Mouse (Mus musculus): ENCODE measurements around the gene Sccpdh. TPM values are rescaled to one million over a fixed set of nuclear protein-coding genes. Genes with fewer than 3 reads are reported as not detected.
"Not testable (repeated sequence)": the region's sequence is repeated elsewhere in the genome, so short reads cannot be mapped to it uniquely, and the experiment has no call there.

Gene Sccpdh
- polyA plus RNA-seq, 1 experiment from 2014 or later: 142 TPM

- peak; percentile 83; the same call in 1 of the 2 replicates for ATAC-seq (ENCODE audit: low FRiP score)
- Histone ChIP-seq H3K4me3 (peak overlapping the region; percentile 22; the same call in 1 of the 2 replicates), H3K4me1 (replicated peaks) (no peaks in the 10 kb centered on the region; the same call in 1 of the 2 replicates), H3K27me3 (no peaks in the 10 kb centered on the region), H3K36me3 (no peaks in the 10 kb centered on the region), H3K9me3 (no peaks in the 10 kb centered on the region), H3K4me2 (peak overlapping the region; percentile 50), H3K27ac (no peak overlapping the region), H3K9ac (peak overlapping the region; percentile 46; the same call in 1 of the 2 replicates)
- 65% methylated on average over 13 of the region's 13 CpGs for WGBS
Measured at GRCm38 (mm10) chr1:179645101-179645979, 22.7 kb upstream of the Sccpdh start.

GRCm38 (mm10) chr1:179645980-179646268 is 22.1 kb upstream of the Sccpdh start:
- H3K27me3 ChIP-seq: no peaks in the 10 kb centered on the region
- WGBS: 12% methylated on average over 4 of the region's 4 CpGs
- H3K4me3 ChIP-seq: peak overlapping the region; percentile 22; the same call in 1 of the 2 replicates
- peak; percentile 57; the same call in 1 of the 2 replicates for ATAC-seq (ENCODE audit: low FRiP score)
- no peaks in the 10 kb centered on the region; the same call in 1 of the 2 replicates for H3K4me1 ChIP-seq (replicated peaks)
- H3K4me2 ChIP-seq: peak overlapping the region; percentile 50
- no peaks in the 10 kb centered on the region for H3K36me3 ChIP-seq
- no peaks in the 10 kb centered on the region for H3K9me3 ChIP-seq
- H3K9ac ChIP-seq: peak overlapping the region; percentile 46; the same call in 1 of the 2 replicates
- no peak overlapping the region for H3K27ac ChIP-seq

GRCm38 (mm10) chr1:179648678-179649077 is 19.3 kb upstream of the Sccpdh start:
- H3K4me1 ChIP-seq (replicated peaks); H3K4me2 ChIP-seq; H3K27me3 ChIP-seq; H3K36me3 ChIP-seq; H3K9me3 ChIP-seq; H3K4me3 ChIP-seq; H3K9ac ChIP-seq; ATAC-seq (ENCODE audit: low FRiP score); H3K27ac ChIP-seq: not testable (repeated sequence)
- 68% methylated on average over 5 of the region's 5 CpGs for WGBS

GRCm38 (mm10) chr1:179649324-179649723 is 18.7 kb upstream of the Sccpdh start:
- Histone ChIP-seq H3K36me3 (no peaks in the 10 kb centered on the region), H3K27me3 (no peaks in the 10 kb centered on the region), H3K27ac (no peak overlapping the region), H3K4me1 (replicated peaks) (no peaks in the 10 kb centered on the region; the same call in 1 of the 2 replicates), H3K9ac (no peak overlapping the region), H3K4me3 (no peak overlapping the region), H3K4me2 (no peak overlapping the region), H3K9me3 (no peaks in the 10 kb centered on the region)
- 81% methylated on average over 3 of the region's 3 CpGs for WGBS
- no peak for ATAC-seq (ENCODE audit: low FRiP score)

- Histone ChIP-seq H3K4me1 (replicated peaks) (no peaks in the 10 kb centered on the region; the same call in 1 of the 2 replicates), H3K27ac (no peak overlapping the region), H3K4me2 (no peak overlapping the region), H3K27me3 (no peaks in the 10 kb centered on the region), H3K9me3 (no peaks in the 10 kb centered on the region), H3K4me3 (no peak overlapping the region), H3K36me3 (no peaks in the 10 kb centered on the region), H3K9ac (no peak overlapping the region)
- WGBS: 81% methylated on average over 4 of the region's 4 CpGs
- ATAC-seq (ENCODE audit: low FRiP score): no peak
Measured at GRCm38 (mm10) chr1:179650284-179650683, 17.7 kb upstream of the Sccpdh start.

GRCm38 (mm10) chr1:179651224-179651623 is 16.8 kb upstream of the Sccpdh start:
- no peak for ATAC-seq (ENCODE audit: low FRiP score)
- Histone ChIP-seq H3K4me1 (replicated peaks) (no peaks in the 10 kb centered on the region), H3K27ac (no peak overlapping the region), H3K9ac (no peak overlapping the region), H3K27me3 (no peaks in the 10 kb centered on the region), H3K9me3 (no peaks in the 10 kb centered on the region), H3K4me3 (no peak overlapping the region), H3K4me2 (no peak overlapping the region), H3K36me3 (no peaks in the 10 kb centered on the region)
- WGBS: 79% methylated on average over 5 of the region's 5 CpGs

GRCm38 (mm10) chr1:179663065-179663464 is 4.9 kb upstream of the Sccpdh start:
- Histone ChIP-seq H3K9me3 (no peaks in the 10 kb centered on the region), H3K4me2 (no peak overlapping the region), H3K4me1 (replicated peaks) (peaks cover 11% of the 10 kb centered on the region), H3K4me3 (no peak overlapping the region), H3K27me3 (no peaks in the 10 kb centered on the region), H3K36me3 (no peaks in the 10 kb centered on the region), H3K27ac (no peak overlapping the region), H3K9ac (no peak overlapping the region)
- no peak for ATAC-seq (ENCODE audit: low FRiP score)
- 93% methylated on average over 5 of the region's 5 CpGs for WGBS

GRCm38 (mm10) chr1:179664309-179664930 is 3.6 kb upstream of the Sccpdh start:
- Histone ChIP-seq H3K9me3 (no peaks in the 10 kb centered on the region), H3K4me3 (no peak overlapping the region), H3K27ac (no peak overlapping the region), H3K4me1 (replicated peaks) (peaks cover 18% of the 10 kb centered on the region), H3K36me3 (no peaks in the 10 kb centered on the region), H3K9ac (no peak overlapping the region), H3K27me3 (no peaks in the 10 kb centered on the region), H3K4me2 (no peak overlapping the region)
- WGBS: 57% methylated on average over 4 of the region's 4 CpGs
- ATAC-seq (ENCODE audit: low FRiP score): no peak

- Histone ChIP-seq H3K27ac (no peak overlapping the region), H3K9ac (no peak overlapping the region; the same call in 1 of the 2 replicates), H3K4me2 (peak overlapping the region; percentile 69), H3K27me3 (no peaks in the 10 kb centered on the region), H3K36me3 (peaks cover 9% of the 10 kb centered on the region), H3K4me1 (replicated peaks) (peaks cover 25% of the 10 kb centered on the region), H3K9me3 (no peaks in the 10 kb centered on the region), H3K4me3 (peak overlapping the region; percentile 83)
- ATAC-seq (ENCODE audit: low FRiP score): no peak
- 52% methylated on average over 2 of the region's 2 CpGs for WGBS
Measured at GRCm38 (mm10) chr1:179666971-179667370, 1.0 kb upstream of the Sccpdh start.

- Histone ChIP-seq H3K4me2 (peak overlapping the region; percentile 69), H3K27ac (peak overlapping the region; percentile 92), H3K27me3 (no peaks in the 10 kb centered on the region), H3K4me3 (peak overlapping the region; percentile 83), H3K9me3 (no peaks in the 10 kb centered on the region), H3K4me1 (replicated peaks) (peaks cover 25% of the 10 kb centered on the region), H3K36me3 (peaks cover 13% of the 10 kb centered on the region), H3K9ac (peak overlapping the region; percentile 92)
- no peak for ATAC-seq (ENCODE audit: low FRiP score)
- whole genome bisulfite sequencing: 3% methylated on average over 7 of the region's 7 CpGs
Measured at GRCm38 (mm10) chr1:179667450-179667849, 560 bp upstream of the Sccpdh start.

GRCm38 (mm10) chr1:179668836-179669537 is 977 bp downstream of the Sccpdh start:
- H3K27me3 ChIP-seq: no peaks in the 10 kb centered on the region
- peak overlapping the region; percentile 69 for H3K4me2 ChIP-seq
- H3K36me3 ChIP-seq: peaks cover 28% of the 10 kb centered on the region
- WGBS: 19% methylated on average over 12 of the region's 12 CpGs
- peaks cover 25% of the 10 kb centered on the region for H3K4me1 ChIP-seq (replicated peaks)
- peak overlapping the region; percentile 83 for H3K4me3 ChIP-seq
- 0 out of 2 replicates have a peak, but pooled peaks have one; percentile 8 for ATAC-seq (ENCODE audit: low FRiP score)
- H3K9me3 ChIP-seq: no peaks in the 10 kb centered on the region
- H3K27ac ChIP-seq: peak overlapping the region; percentile 92
- peak overlapping the region; percentile 92 for H3K9ac ChIP-seq

- no peaks in the 10 kb centered on the region for H3K27me3 ChIP-seq
- no peaks in the 10 kb centered on the region for H3K9me3 ChIP-seq
- H3K4me2 ChIP-seq: no peak overlapping the region
- WGBS: 93% methylated on average over 3 of the region's 3 CpGs
- no peak overlapping the region for H3K9ac ChIP-seq
- H3K27ac ChIP-seq: no peak overlapping the region
- peaks cover 8% of the 10 kb centered on the region for H3K4me1 ChIP-seq (replicated peaks)
- peaks cover 64% of the 10 kb centered on the region for H3K36me3 ChIP-seq
- no peak overlapping the region for H3K4me3 ChIP-seq
- no peak for ATAC-seq (ENCODE audit: low FRiP score)
Measured at GRCm38 (mm10) chr1:179674355-179674754, 6.3 kb downstream of the Sccpdh start.
